In the genomic region with DNA sequence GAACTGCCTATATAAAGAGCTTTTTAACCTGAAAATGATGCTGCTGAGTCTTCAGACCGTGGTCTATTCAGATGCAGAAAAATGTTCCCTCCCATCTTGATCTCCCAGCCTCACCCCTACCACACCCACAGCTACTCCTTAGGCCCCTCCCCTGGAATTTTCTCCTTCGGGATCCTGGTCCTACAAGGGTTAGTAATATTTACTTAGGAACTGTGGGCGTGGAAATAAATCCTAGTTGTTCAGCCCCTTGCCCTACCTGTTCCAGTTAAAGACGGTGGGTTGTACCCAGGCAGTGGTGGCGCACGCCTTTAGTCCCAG, we compare ENCODE assay signal across 17 mouse cellular contexts. TPM values are rescaled to one million over a fixed set of nuclear protein-coding genes. Genes with fewer than 3 reads are reported as not detected.
DNase-seq lines count a peak whose midpoint lies in the region; ATAC-seq and TF ChIP-seq lines count a peak whose summit lies in the region.
"Had no signal": no experiment of that assay in that cellular context is flagged by ENCODE, and none has a peak within 500 bp of the region (broad histone marks: within the 10 kb centered on the region; RNA-seq: fewer than 3 reads in every experiment).

No protein-coding gene starts in this region.

- 45% methylated on average over 6 of the region's 6 CpGs for WGBS in forebrain, postnatal 0 days
- 40% methylated on average over 6 of the region's 6 CpGs for WGBS in midbrain, embryonic 12.5 days

- no peak for TF ChIP-seq CTCF in E14TG2a.4 (conservative IDR thresholded peaks at IDR 0.05; ENCODE audit: low read length)
- TF ChIP-seq CTCF in forebrain, postnatal 0 days (IDR thresholded peaks at IDR 0.05; ENCODE audit: low read depth), result no peak

- no peaks in the 10 kb centered on the region for H3K9me3 ChIP-seq in E14TG2a.4 (ENCODE audit: low read length)
- H3K9me3 ChIP-seq in forebrain, postnatal 0 days (ENCODE audit: low read length), result no peaks in the 10 kb centered on the region
- no peaks in the 10 kb centered on the region for H3K9me3 ChIP-seq in midbrain, embryonic 12.5 days
- H3K9me3 ChIP-seq: limb, embryonic 12.5 days had no signal

- no peaks in the 10 kb centered on the region for H3K36me3 ChIP-seq in E14TG2a.4 (ENCODE audit: insufficient read depth, low read length)
- H3K36me3 ChIP-seq in forebrain, postnatal 0 days (ENCODE audit: insufficient read depth), result no peaks in the 10 kb centered on the region
- H3K36me3 ChIP-seq in midbrain, embryonic 12.5 days, result no peaks in the 10 kb centered on the region
- H3K36me3 ChIP-seq: limb, embryonic 12.5 days had no signal

- no peak for ATAC-seq in forebrain, postnatal 0 days
- no peak for ATAC-seq in midbrain, embryonic 12.5 days (ENCODE audit: low FRiP score, low read depth)

- peaks cover 85% of the 10 kb centered on the region for H3K4me1 ChIP-seq in E14TG2a.4 (replicated peaks; ENCODE audit: low read depth, low read length)
- peaks cover 12% of the 10 kb centered on the region for H3K4me1 ChIP-seq in forebrain, postnatal 0 days (ENCODE audit: insufficient read depth)
- H3K4me1 ChIP-seq in midbrain, embryonic 12.5 days, result peaks cover 81% of the 10 kb centered on the region

- peak overlapping the region; percentile 59; the same call in 1 of the 2 replicates for H3K27ac ChIP-seq in forebrain, postnatal 0 days (ENCODE audit: low read depth, low read length)
- peak overlapping the region; percentile 91 for H3K27ac ChIP-seq in midbrain, embryonic 12.5 days (replicated peaks)
- H3K27ac ChIP-seq: kidney, postnatal 0 days; limb, embryonic 12.5 days had no signal

- peak overlapping the region; percentile 51; the same call in 1 of the 2 replicates for H3K9ac ChIP-seq in forebrain, postnatal 0 days
- H3K9ac ChIP-seq in midbrain, embryonic 12.5 days (replicated peaks), result peak overlapping the region; percentile 65; the same call in 1 of the 2 replicates
- H3K9ac ChIP-seq: limb, embryonic 12.5 days had no signal

- peak overlapping the region; percentile 69 for H3K4me3 ChIP-seq in E14TG2a.4 (replicated peaks; ENCODE audit: low read length)
- no peak overlapping the region for H3K4me3 ChIP-seq in forebrain, postnatal 0 days (ENCODE audit: low read depth, low read length)
- H3K4me3 ChIP-seq in midbrain, embryonic 12.5 days, result peak overlapping the region; percentile 47

- peak overlapping the region; percentile 67 for H3K4me2 ChIP-seq in forebrain, postnatal 0 days (ENCODE audit: low read depth)
- H3K4me2 ChIP-seq in midbrain, embryonic 12.5 days (replicated peaks), result peak overlapping the region; percentile 83

- H3K27me3 ChIP-seq in E14TG2a.4 (ENCODE audit: insufficient read depth, low read length), result peaks cover 43% of the 10 kb centered on the region
- H3K27me3 ChIP-seq in forebrain, postnatal 0 days (ENCODE audit: insufficient read depth, low read length), result peaks cover 23% of the 10 kb centered on the region; the same call in 1 of the 2 replicates
- H3K27me3 ChIP-seq in midbrain, embryonic 12.5 days, result peaks cover 75% of the 10 kb centered on the region

- DNase-seq in ZHBTc4 (ENCODE audit: low read depth, low spot score), result peak; percentile 91
- DNase-seq in forebrain, postnatal 0 days, result no peak
- DNase-seq in cerebellum, adult 11-12 months, result no peak
- DNase-seq in testis, postnatal 14 days (ENCODE audit: low spot score), result no peak
- no peak for DNase-seq in natural killer cell, adult 2 months (ENCODE audit: low spot score in 2 of 2)
- DNase-seq in cerebellum, adult 9-11 months, result no peak
- DNase-seq: adrenal gland, postnatal 14 days; gastrocnemius, postnatal 10 days; layer of hippocampus, postnatal 36 days; lung, adult 18-20 months had no signal

RNA-seq across cellular contexts. Expression of a gene that starts 36.6 kb away (rescaled TPM):
- total RNA-seq in forebrain, postnatal 0 days (2014; rRNA removed), result 22.5 and 36.5 TPM in 2 replicates
- polyA plus RNA-seq in forebrain, postnatal 0 days (2015; fragmentation: Nextera tagmentation; extraction: Ambion mirVana), result 2.6 and 4.3 TPM in 2 replicates
- 6.5 and 8.4 TPM in 2 replicates for polyA plus RNA-seq in midbrain, embryonic 12.5 days (2016; fragmentation: Nextera tagmentation; extraction: Ambion mirVana)
- total RNA-seq: adrenal gland, postnatal 14 days; megakaryocyte, adult 5-6 weeks had no signal
- polyA plus RNA-seq: heart, embryonic 11.5 days; kidney, postnatal 0 days; limb, embryonic 12.5 days; stomach, embryonic 16.5 days had no signal
